Mouse (Mus musculus) T-helper 17 cell (primary cell): ENCODE data around the gene Tmem88.

ENCODE experiments used
- in situ Hi-C, 2 experiments: fragments of 300-600 bp; cut with MboI, MseI; formaldehyde crosslinking; loops; 1 replicate in 1 of 2; 2 replicates in 1 of 2; pipeline ENCODE4 v1.15.1; 2025; ENCODE audit warnings: high pct_unique_total_duplicates in 2 of 2

Tmem88 gene

GRCm38 (mm10) chr11:69406867-69407723 is 9.1 kb upstream of the Tmem88 start:
- in situ Hi-C loops: loop anchor here in 1 of 2 experiments (5.0 to 10.0 kb wide), 3 partner anchors 108 to 1258 kb away; partner anchors contain the start of genes Gabarap and Spag7

- in situ Hi-C loops: loop anchor here in 1 of 2 experiments (5.0 to 10.0 kb wide), 3 partner anchors 109 to 1259 kb away; partner anchors contain the start of genes Gabarap and Spag7
These were observed 8.2 kb upstream of the Tmem88 start for GRCm38 (mm10) chr11:69406282-69406681.

- in situ Hi-C loops: loop anchor here in 1 of 2 experiments (5.0 to 10.0 kb wide), 3 partner anchors 109 to 1259 kb away; partner anchors contain the start of genes Gabarap and Spag7
These were observed 7.6 kb upstream of the Tmem88 start for GRCm38 (mm10) chr11:69405397-69406200.

GRCm38 (mm10) chr11:69404595-69405396 is 6.8 kb upstream of the Tmem88 start:
- in situ Hi-C loops: loop anchor here (5.0 to 10.0 kb wide), 5 partner anchors 33 to 1260 kb away; partner anchors contain the start of genes Gabarap (in 1 of the 2) and Spag7 (in 1 of the 2)

- in situ Hi-C loops: loop anchor here (5.0 to 10.0 kb wide), 4 partner anchors 33 to 1261 kb away; partner anchors contain the start of gene Spag7 (in 1 of the 2)
These were observed 5.9 kb upstream of the Tmem88 start for GRCm38 (mm10) chr11:69403691-69404594.

GRCm38 (mm10) chr11:69401987-69402386 is 4.0 kb upstream of the Tmem88 start:
- in situ Hi-C loops: loop anchor here (5.0 to 10.0 kb wide), 4 partner anchors 35 to 1263 kb away; partner anchors contain the start of gene Spag7 (in 1 of the 2)

- in situ Hi-C loops: loop anchor here (5.0 to 10.0 kb wide), 4 partner anchors 36 to 1264 kb away; partner anchors contain the start of gene Spag7 (in 1 of the 2)
These were observed 3.2 kb upstream of the Tmem88 start for GRCm38 (mm10) chr11:69401210-69401637.

GRCm38 (mm10) chr11:69400083-69400850 is 2.2 kb upstream of the Tmem88 start:
- in situ Hi-C loops: loop anchor here (5.0 to 10.0 kb wide), 4 partner anchors 37 to 1265 kb away; partner anchors contain the start of gene Spag7 (in 1 of the 2)

- in situ Hi-C loops: loop anchor here (5.0 to 10.0 kb wide), 5 partner anchors 33 to 1265 kb away; partner anchors contain the start of gene Spag7 (in 1 of the 2)
These were observed 1.4 kb upstream of the Tmem88 start for GRCm38 (mm10) chr11:69399201-69400082.

- in situ Hi-C loops: loop anchor here in 1 of 2 experiments (5.0 kb wide), 1 partner anchor 34 kb away; no protein-coding TSS in a partner anchor
These were observed 609 bp upstream of the Tmem88 start for GRCm38 (mm10) chr11:69398486-69399200.

- in situ Hi-C loops: loop anchor here in 1 of 2 experiments (5.0 kb wide), 1 partner anchor 35 kb away; no protein-coding TSS in a partner anchor
These were observed 415 bp downstream of the Tmem88 start for GRCm38 (mm10) chr11:69397581-69398057.

GRCm38 (mm10) chr11:69396772-69397171 is 1.3 kb downstream of the Tmem88 start:
- in situ Hi-C loops: loop anchor here in 1 of 2 experiments (5.0 kb wide), 1 partner anchor 36 kb away; no protein-coding TSS in a partner anchor

- in situ Hi-C loops: loop anchor here in 1 of 2 experiments (5.0 kb wide), 1 partner anchor 36 kb away; no protein-coding TSS in a partner anchor
These were observed 2.2 kb downstream of the Tmem88 start for GRCm38 (mm10) chr11:69395634-69396373.

GRCm38 (mm10) chr11:69395235-69395633 is 2.8 kb downstream of the Tmem88 start, which contains the start of the genes Naa38 and Cyb5d1:
Gene Naa38 (plus strand): TSS chr11:69395487.
Gene Cyb5d1 (minus strand): TSS chr11:69395631.
- in situ Hi-C loops: loop anchor here in 1 of 2 experiments (5.0 kb wide), 1 partner anchor 37 kb away; no protein-coding TSS in a partner anchor

GRCm38 (mm10) chr11:69394591-69395167 is 3.4 kb downstream of the Tmem88 start:
- in situ Hi-C loops: loop anchor here in 1 of 2 experiments (5.0 kb wide), 1 partner anchor 38 kb away; no protein-coding TSS in a partner anchor
